Comparison of ENCODE assay signal across 8 mouse cellular contexts in genomic region chr4:106848290-106849092, GRCm38 (mm10). TPM values are rescaled to one million over a fixed set of nuclear protein-coding genes. Genes with fewer than 3 reads are reported as not detected.
DNase-seq lines count a peak whose midpoint lies in the region; ATAC-seq and TF ChIP-seq lines count a peak whose summit lies in the region.

No protein-coding gene starts in this region.

- H3K9me3 ChIP-seq in neural tube, embryonic 11.5 days (ENCODE audit: control insufficient read depth, low read length) = no peaks in the 10 kb centered on the region
- no peaks in the 10 kb centered on the region for H3K9me3 ChIP-seq in hindbrain, embryonic 11.5 days (ENCODE audit: control insufficient read depth, low read length)
- H3K9me3 ChIP-seq in lung, embryonic 14.5 days (ENCODE audit: low read depth, low read length) = no peaks in the 10 kb centered on the region

- peak overlapping the region; percentile 15; the same call in 1 of the 2 replicates for H3K27ac ChIP-seq in neural tube, embryonic 11.5 days (ENCODE audit: low read depth, low read length)
- peak overlapping the region; percentile 56; the same call in 1 of the 2 replicates for H3K27ac ChIP-seq in hindbrain, embryonic 11.5 days (ENCODE audit: low read depth, low read length)
- H3K27ac ChIP-seq in lung, embryonic 14.5 days (ENCODE audit: low read depth) = peak overlapping the region; percentile 97

- no peak for ATAC-seq in neural tube, embryonic 11.5 days (ENCODE audit: insufficient read depth, low FRiP score, low TSS enrichment)
- ATAC-seq in hindbrain, embryonic 11.5 days (ENCODE audit: low FRiP score) = no peak
- ATAC-seq in lung, embryonic 14.5 days (ENCODE audit: insufficient read depth) = peak; percentile 50
- ATAC-seq in CD4-positive, CD25-positive, alpha-beta regulatory T cell, adult 4 months = no peak

- H3K27me3 ChIP-seq in neural tube, embryonic 11.5 days (ENCODE audit: control insufficient read depth, insufficient read depth, low read length) = no peaks in the 10 kb centered on the region
- no peaks in the 10 kb centered on the region for H3K27me3 ChIP-seq in hindbrain, embryonic 11.5 days (ENCODE audit: control insufficient read depth, insufficient read depth, low read length)
- no peaks in the 10 kb centered on the region for H3K27me3 ChIP-seq in lung, embryonic 14.5 days (ENCODE audit: insufficient read depth, low read length)

- H3K36me3 ChIP-seq in neural tube, embryonic 11.5 days (ENCODE audit: control insufficient read depth, insufficient read depth, low read length) = no peaks in the 10 kb centered on the region
- H3K36me3 ChIP-seq in hindbrain, embryonic 11.5 days (ENCODE audit: control insufficient read depth, insufficient read depth, low read length) = no peaks in the 10 kb centered on the region
- H3K36me3 ChIP-seq in lung, embryonic 14.5 days (ENCODE audit: insufficient read depth) = no peaks in the 10 kb centered on the region

- peaks cover 11% of the 10 kb centered on the region for H3K4me1 ChIP-seq in neural tube, embryonic 11.5 days (ENCODE audit: control insufficient read depth, insufficient read depth, low read length)
- H3K4me1 ChIP-seq in hindbrain, embryonic 11.5 days (replicated peaks; ENCODE audit: control insufficient read depth, insufficient read depth, low read length) = peaks cover 5% of the 10 kb centered on the region; the same call in 1 of the 2 replicates
- peaks cover 22% of the 10 kb centered on the region for H3K4me1 ChIP-seq in lung, embryonic 14.5 days (ENCODE audit: insufficient read depth)

- H3K4me3 ChIP-seq in neural tube, embryonic 11.5 days (ENCODE audit: low read depth, low read length) = no peak overlapping the region
- no peak overlapping the region for H3K4me3 ChIP-seq in hindbrain, embryonic 11.5 days (ENCODE audit: low read depth, low read length)
- H3K4me3 ChIP-seq in lung, embryonic 14.5 days (ENCODE audit: low read depth, low read length) = 0 out of 2 replicates have a peak overlapping the region, but pooled peaks have one; percentile 9

- TF ChIP-seq CTCF in lung, embryonic 14.5 days (IDR thresholded peaks at IDR 0.05; ENCODE audit: low read depth) = no peak

- no peak for DNase-seq in neural tube, embryonic 11.5 days (ENCODE audit: low spot score)
- no peak for DNase-seq in neural tube, embryonic 10.5 days (ENCODE audit: extremely low spot score, low spot score)
- DNase-seq in cerebellum, postnatal 36 days = peak; percentile 46 to 53
- DNase-seq in hindbrain, embryonic 11.5 days (ENCODE audit: low spot score) = no peak
- DNase-seq in lung, embryonic 14.5 days = peak; percentile 64
- DNase-seq in spleen, postnatal 14 days (ENCODE audit: low spot score in 2 of 2) = no peak
- no peak for DNase-seq in spleen, postnatal 36 days (ENCODE audit: low spot score in 2 of 2)

- 0 out of 2 replicates have a peak overlapping the region, but pooled peaks have one; percentile 5 for H3K9ac ChIP-seq in neural tube, embryonic 11.5 days (ENCODE audit: low read length)
- H3K9ac ChIP-seq in hindbrain, embryonic 11.5 days (ENCODE audit: low read depth, low read length) = 0 out of 2 replicates have a peak overlapping the region, but pooled peaks have one; percentile 8
- H3K9ac ChIP-seq in lung, embryonic 14.5 days = peak overlapping the region; percentile 46; the same call in 1 of the 2 replicates

- no peak overlapping the region for H3K4me2 ChIP-seq in neural tube, embryonic 11.5 days (ENCODE audit: low read depth)
- H3K4me2 ChIP-seq in hindbrain, embryonic 11.5 days (replicated peaks; ENCODE audit: low read depth, low read length) = no peak overlapping the region
- peak overlapping the region; percentile 59 for H3K4me2 ChIP-seq in lung, embryonic 14.5 days

- 55% methylated on average over 12 of the region's 12 CpGs for WGBS in neural tube, embryonic 11.5 days
- 54% methylated on average over 12 of the region's 12 CpGs for WGBS in hindbrain, embryonic 11.5 days
- WGBS in lung, embryonic 14.5 days = 30% methylated on average over 12 of the region's 12 CpGs

RNA-seq across cellular contexts. Expression of gene Acot11, which starts 43.7 kb away (rescaled TPM):
- 1.4 and 1.8 TPM in 2 replicates for polyA plus RNA-seq in neural tube, embryonic 11.5 days (2014; fragmentation: Nextera tagmentation; extraction: Ambion mirVana)
- 1.4 and 1.7 TPM in 2 replicates for polyA plus RNA-seq in hindbrain, embryonic 11.5 days (2014; fragmentation: Nextera tagmentation; extraction: Ambion mirVana)
- polyA plus RNA-seq in lung, embryonic 14.5 days (2014; fragmentation: Nextera tagmentation; extraction: Ambion mirVana) = 0.84 and 1.1 TPM in 2 replicates
- 10 to 100 TPM in 1 of 2 experiments, 1 to 10 TPM in 1; 2.5 to 10.2 TPM for polyA plus RNA-seq in CD4-positive, CD25-positive, alpha-beta regulatory T cell, adult 4 months (2017; shearing (Covaris generic))

Comparison
In these comparisons a context has a peak if more than half of its experiments do, and no peak if none do; other contexts are left out.
1. DNase-seq: peak in cerebellum, postnatal 36 days (2 of 2) and lung, embryonic 14.5 days (single experiment); none in neural tube, embryonic 11.5 days (single experiment), neural tube, embryonic 10.5 days (single experiment), hindbrain, embryonic 11.5 days (single experiment), spleen, postnatal 14 days (0 of 2) and spleen, postnatal 36 days (0 of 2).
2. H3K27ac ChIP-seq: peak in every context shown above with its lines; median percentile 97 in lung, embryonic 14.5 days; 56 in hindbrain, embryonic 11.5 days; 15 in neural tube, embryonic 11.5 days.
3. Peak in every context shown above with its lines, with median percentiles within 50 percentile points of each other: H3K9ac ChIP-seq.